Mouse (Mus musculus) telencephalon, adult 2 months (tissue): ENCODE measurements around the gene Fank1.
A peak's percentile ranks its signal among the peaks of the same experiment; 100 is the strongest.

Source experiments
- DNase-seq: peaks from one replicate; pipeline ENCODE4 v3.0.0-alpha.2; 2011; ENCODE audit warnings: low read depth, low spot score

Fank1 gene

DNA sequence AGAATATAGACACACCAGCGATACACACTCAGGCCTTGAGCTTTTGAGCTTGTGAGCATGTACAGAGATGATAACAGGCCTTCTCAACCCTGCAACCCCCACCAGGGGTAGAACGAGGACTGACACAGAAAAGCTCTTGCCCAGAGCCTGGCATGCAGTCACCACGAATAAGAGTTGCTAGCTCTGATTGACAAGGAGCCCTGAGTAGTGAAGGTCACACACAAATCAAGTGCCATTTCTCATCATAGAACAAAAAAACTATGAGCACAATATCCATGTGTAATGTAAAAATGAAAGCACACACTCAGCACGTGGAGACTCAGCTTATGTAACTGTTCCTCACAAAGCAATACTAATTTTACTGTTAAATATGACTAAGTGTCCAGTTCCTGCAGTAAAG, 115.1 kb downstream of the Fank1 start:
- DNase-seq, result no peak

DNA sequence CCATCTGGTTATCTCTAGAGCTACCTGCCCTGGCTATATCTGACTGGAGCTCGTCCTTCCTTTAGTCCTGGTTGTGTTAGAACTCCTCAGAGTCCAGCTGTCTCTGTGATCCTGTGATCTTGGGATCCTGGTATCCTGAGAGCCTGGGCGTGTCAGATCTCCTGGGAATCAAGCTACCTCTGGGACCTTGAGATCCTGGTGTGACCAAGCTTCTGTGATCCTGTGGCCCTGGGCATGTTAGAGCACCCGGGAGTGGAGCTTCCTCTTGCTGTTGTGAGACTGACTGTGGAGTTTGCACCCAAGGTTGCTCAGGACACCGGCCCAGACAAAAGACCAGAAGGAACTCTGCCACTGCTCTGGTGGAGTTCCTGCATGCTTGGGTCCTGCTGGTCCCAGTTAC, 122.7 kb downstream of the Fank1 start:
- no peak for DNase-seq

GRCm38 (mm10) chr7:133908966-133909365, 132.3 kb downstream of the Fank1 start:
- no peak for DNase-seq

- no peak for DNase-seq
Observed at GRCm38 (mm10) chr7:133909833-133910375, 133.2 kb downstream of the Fank1 start.

DNA sequence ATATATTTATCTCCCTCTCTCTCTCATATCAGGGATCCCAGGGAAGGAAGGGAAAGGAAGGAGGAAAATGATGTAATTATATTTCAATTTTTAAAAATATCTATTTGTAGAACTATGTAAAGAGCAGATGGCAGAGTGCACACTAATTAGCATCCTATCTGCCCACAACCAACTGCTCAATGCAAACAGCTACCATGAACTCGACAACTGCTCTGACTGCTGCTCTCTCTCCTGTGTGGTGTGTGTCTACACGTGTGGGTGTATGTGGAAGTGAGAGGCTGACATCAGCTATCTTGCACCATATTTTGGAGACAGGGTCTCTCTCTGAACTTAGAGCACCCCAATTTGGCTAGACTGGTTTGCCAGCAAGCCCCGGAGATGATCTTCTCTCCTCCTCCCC, 135.2 kb downstream of the Fank1 start:
- peak; percentile 71 for DNase-seq

- no peak for DNase-seq
Observed at GRCm38 (mm10) chr7:133916230-133916629, 139.6 kb downstream of the Fank1 start.

DNA sequence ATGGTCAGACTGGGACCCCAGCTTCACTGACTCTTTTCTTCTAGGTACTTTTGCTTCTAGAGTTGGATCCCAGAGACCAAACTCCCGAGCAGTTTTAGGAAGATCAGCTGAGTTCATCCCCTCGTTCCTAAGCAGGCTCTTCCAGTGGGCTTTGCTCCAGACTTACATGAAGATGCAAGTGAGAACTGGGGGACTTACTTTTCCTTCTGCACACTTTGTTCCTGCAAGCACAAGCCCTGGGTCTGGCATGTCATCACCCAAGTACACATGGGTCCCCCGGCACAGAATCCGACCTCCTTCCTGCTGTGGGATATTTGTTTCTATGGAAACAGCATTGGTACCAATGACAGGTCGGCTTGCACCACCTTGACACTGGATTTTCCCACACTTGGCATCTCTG, 142.6 kb downstream of the Fank1 start:
- no peak for DNase-seq

DNA sequence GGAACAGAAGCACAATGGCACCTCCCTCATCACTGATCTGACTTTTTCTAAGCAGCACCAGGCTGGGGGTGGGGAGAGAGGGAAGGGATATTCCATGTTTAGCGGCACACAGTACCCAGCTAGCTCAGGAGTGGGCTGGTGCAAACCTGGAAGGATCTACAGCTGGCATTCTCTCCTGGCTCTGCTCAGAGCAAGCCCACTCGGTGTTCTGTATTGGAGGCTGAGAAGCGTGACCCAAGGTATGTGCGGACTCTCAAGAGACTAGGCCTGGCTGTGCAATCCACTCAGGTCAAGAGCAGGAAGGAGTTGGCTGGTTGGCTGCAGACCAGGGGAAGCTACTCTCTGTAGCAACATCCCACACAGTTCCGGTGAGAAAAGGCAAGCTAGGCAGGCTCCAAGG, 143.3 kb downstream of the Fank1 start:
- DNase-seq, result peak; percentile 76

GRCm38 (mm10) chr7:133920724-133921123, 144.1 kb downstream of the Fank1 start:
- no peak for DNase-seq

DNA sequence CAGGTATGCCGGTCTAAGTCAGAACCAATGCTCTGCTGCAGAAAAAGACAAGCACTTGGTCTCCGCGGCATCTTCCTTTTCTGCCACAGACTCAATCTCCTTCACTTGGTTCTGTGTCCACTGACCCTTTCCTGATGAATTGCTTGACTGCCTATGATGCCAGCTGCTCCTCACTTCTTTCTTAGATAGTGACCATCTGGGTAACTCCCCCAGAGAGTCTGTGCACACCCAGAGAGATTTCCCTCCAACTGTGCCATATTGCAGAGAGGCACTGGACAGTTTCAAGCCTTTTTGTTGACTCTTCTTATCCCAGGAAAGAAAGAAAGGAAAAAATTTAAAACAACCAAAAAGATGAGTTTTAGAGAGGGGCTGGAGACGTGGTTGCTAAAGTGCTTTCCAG, 144.6 kb downstream of the Fank1 start:
- peak; percentile 36 for DNase-seq

- DNase-seq, result no peak
Observed at GRCm38 (mm10) chr7:133923994-133924393, 147.3 kb downstream of the Fank1 start.

GRCm38 (mm10) chr7:133925771-133926170, 149.1 kb downstream of the Fank1 start:
- no peak for DNase-seq

DNA sequence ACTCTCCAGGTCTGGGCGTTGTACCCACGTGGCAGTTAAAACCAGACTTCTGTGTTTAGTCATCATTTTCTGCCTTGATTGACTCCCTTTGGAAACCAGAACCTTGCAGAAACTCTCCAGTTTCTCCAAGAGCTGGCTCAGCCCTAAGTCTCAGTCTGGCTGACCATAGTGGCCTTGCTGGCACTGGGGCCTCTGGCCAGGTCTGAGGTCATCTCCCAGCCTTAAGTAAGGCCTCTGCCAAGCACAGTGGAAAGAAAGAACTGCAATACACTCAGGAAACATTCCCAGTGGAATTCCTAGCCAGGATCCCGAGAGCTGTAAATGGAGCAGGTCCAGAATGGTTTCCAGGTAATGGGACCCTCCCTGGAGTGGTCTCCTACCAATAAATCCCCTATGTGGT, 152.3 kb downstream of the Fank1 start:
- no peak for DNase-seq
